Mouse (Mus musculus) myocyte (in vitro differentiated cells): ENCODE measurements around the gene Sntb2. TPM values are rescaled to one million over a fixed set of nuclear protein-coding genes. Genes with fewer than 3 reads are reported as not detected.

Experiments used
- H3K27me3 ChIP-seq: one replicate; pipeline ENCODE4 v1.6.1; 2011; ENCODE audit not compliant: control insufficient read depth, insufficient read depth, insufficient read length
- H3K36me3 ChIP-seq: one replicate; pipeline ENCODE4 v1.6.1; 2011; ENCODE audit not compliant: control insufficient read depth, insufficient read depth
- H3K4me2 ChIP-seq: one replicate; pipeline ENCODE4 v1.6.1; 2011; ENCODE audit warnings: low read depth, control low read depth
- H3K4me3 ChIP-seq: one replicate; pipeline ENCODE4 v1.5.1; 2011; ENCODE audit warnings: mild to moderate bottlenecking, control low read depth, moderate library complexity
- H3K79me2 ChIP-seq: one replicate; pipeline ENCODE4 v1.6.1; 2011; ENCODE audit not compliant: control insufficient read depth, insufficient read depth
- H3ac ChIP-seq: one replicate; pipeline ENCODE4 v1.6.1; 2011; ENCODE audit not compliant: control insufficient read depth, insufficient read length
- CEBPB ChIP-seq: IDR thresholded peaks from 2 replicates; pipeline ENCODE4 v1.6.1; 2011; ENCODE audit warnings: mild to moderate bottlenecking, moderate library complexity; ENCODE audit not compliant: poor library complexity, insufficient read depth, severe bottlenecking
- E2F4 ChIP-seq: IDR thresholded peaks from one replicate; pipeline ENCODE4 v1.6.1; 2011; ENCODE audit warnings: mild to moderate bottlenecking, control low read depth, moderate library complexity; ENCODE audit not compliant: insufficient read depth
- MAX ChIP-seq: IDR thresholded peaks from one replicate; pipeline ENCODE4 v1.6.1; 2011; ENCODE audit warnings: low read depth, mild to moderate bottlenecking, control low read depth
- MYOD1 ChIP-seq, 3 experiments: IDR thresholded peaks; one replicate each; pipeline ENCODE4 v1.6.1; 2011; ENCODE audit warnings: control low read depth in 2 of 3, low read depth in 2 of 3, mild to moderate bottlenecking in 2 of 3, moderate library complexity in 1 of 3; ENCODE audit not compliant: insufficient read length in 2 of 3, control insufficient read depth in 1 of 3
- MYOG ChIP-seq, 3 experiments: IDR thresholded peaks; one replicate each; pipeline ENCODE4 v1.6.1; 2011; ENCODE audit warnings: control low read depth in 2 of 3, low read depth in 2 of 3, mild to moderate bottlenecking in 2 of 3; ENCODE audit not compliant: insufficient read length in 2 of 3, control insufficient read depth in 1 of 3, insufficient read depth in 1 of 3
- POLR2A ChIP-seq: IDR thresholded peaks from one replicate; pipeline ENCODE4 v1.6.1; 2011; ENCODE audit warnings: low read depth, mild to moderate bottlenecking, control low read depth, moderate library complexity; ENCODE audit not compliant: insufficient read length
- POLR2AphosphoS2 ChIP-seq: IDR thresholded peaks from one replicate; pipeline ENCODE4 v1.6.1; 2011; ENCODE audit warnings: low read depth, control low read depth; ENCODE audit not compliant: insufficient read length
- REST ChIP-seq: IDR thresholded peaks from one replicate; pipeline ENCODE4 v1.6.1; 2011; ENCODE audit warnings: mild to moderate bottlenecking, control low read depth, moderate library complexity; ENCODE audit not compliant: insufficient read depth, insufficient read length
- SRF ChIP-seq: IDR thresholded peaks from one replicate; pipeline ENCODE4 v1.6.1; 2011; ENCODE audit warnings: low read depth; ENCODE audit not compliant: control insufficient read depth, insufficient read length
- TCF12 ChIP-seq: IDR thresholded peaks from one replicate; pipeline ENCODE4 v1.6.1; 2011; ENCODE audit warnings: mild to moderate bottlenecking, control low read depth; ENCODE audit not compliant: poor library complexity, insufficient read depth, severe bottlenecking
- TCF3 ChIP-seq: IDR thresholded peaks from one replicate; pipeline ENCODE4 v1.6.1; 2011; ENCODE audit warnings: low read depth, control low read depth; ENCODE audit not compliant: insufficient read length
- USF1 ChIP-seq: IDR thresholded peaks from one replicate; pipeline ENCODE4 v1.6.1; 2011; ENCODE audit warnings: low read depth, mild to moderate bottlenecking, control low read depth, moderate library complexity
- polyA plus RNA-seq: library from polyadenylated mRNA; unstranded; fragments of >200 nt; fragmentation: generic; extraction: Trizol; gene quantifications from one replicate; pipeline ENCODE4 v1.2.1, GENCODE M21; 2012; ENCODE audit warnings: missing spikeins

Gene Sntb2
- polyA plus RNA-seq, 1 experiment: 5.6 TPM

DNA sequence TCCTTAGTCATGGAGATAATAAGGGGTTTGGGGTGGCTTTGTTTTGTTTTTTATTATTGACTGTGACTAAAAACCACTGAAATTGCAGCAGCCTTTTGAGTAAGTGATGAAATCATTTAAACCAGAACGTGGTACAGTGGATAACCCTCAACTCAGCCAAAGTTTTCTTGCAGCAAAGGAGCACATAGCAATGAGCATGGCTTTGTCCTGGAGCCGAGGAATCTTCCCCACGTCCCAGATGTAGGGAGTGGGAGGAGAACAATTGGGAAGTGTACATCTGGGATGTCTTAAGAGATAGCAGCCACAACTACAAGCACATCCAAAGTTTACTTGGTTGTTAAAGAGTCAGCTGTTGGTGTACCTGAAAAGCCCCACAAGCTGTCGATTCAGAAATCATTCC, 61.9 kb downstream of the Sntb2 start:
- H3K36me3 ChIP-seq: peaks cover 3% of the 10 kb centered on the region
- no peak for TF ChIP-seq MYOG (IDR thresholded peaks at IDR 0.05; ENCODE audit: control insufficient read depth in 1 of 3, insufficient read depth in 1 of 3, insufficient read length in 2 of 3, low read depth in 2 of 3)
- no peak for TF ChIP-seq MAX
- no peak for TF ChIP-seq CEBPB
- H3K4me3 ChIP-seq: no peak overlapping the region
- no peak overlapping the region for H3ac ChIP-seq
- H3K4me2 ChIP-seq: no peak overlapping the region
- H3K27me3 ChIP-seq: no peaks in the 10 kb centered on the region
- H3K79me2 ChIP-seq: no peaks in the 10 kb centered on the region

DNA sequence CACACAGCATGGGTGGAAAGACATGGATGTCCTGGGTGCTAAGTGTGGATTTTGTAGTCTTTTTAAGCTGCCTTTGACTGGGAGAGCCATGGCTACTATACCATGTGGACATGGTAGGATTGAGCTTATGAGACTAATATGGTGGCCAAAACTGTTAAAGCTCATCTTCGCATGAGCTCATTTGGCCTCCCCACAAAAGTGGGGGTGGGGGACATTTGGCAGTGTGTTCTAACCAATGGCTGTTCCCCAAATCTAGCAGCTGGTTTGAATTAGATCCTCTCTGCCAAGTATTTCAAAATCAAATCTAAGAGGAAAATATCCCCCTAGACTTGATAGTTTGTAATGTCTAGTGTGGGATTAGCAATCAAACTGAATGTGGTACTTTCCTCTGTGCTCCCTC, 63.5 kb downstream of the Sntb2 start:
- peaks cover 8% of the 10 kb centered on the region for H3K36me3 ChIP-seq
- H3K4me3 ChIP-seq: no peak overlapping the region
- no peak overlapping the region for H3ac ChIP-seq
- H3K27me3 ChIP-seq: no peaks in the 10 kb centered on the region
- no peaks in the 10 kb centered on the region for H3K79me2 ChIP-seq
- TF ChIP-seq USF1 (no peak), MYOG (IDR thresholded peaks at IDR 0.05; ENCODE audit: control insufficient read depth in 1 of 3, insufficient read depth in 1 of 3, insufficient read length in 2 of 3, low read depth in 2 of 3) (no peak), SRF (no peak), TCF3 (no peak), POLR2A (no peak)
- no peak overlapping the region for H3K4me2 ChIP-seq

DNA sequence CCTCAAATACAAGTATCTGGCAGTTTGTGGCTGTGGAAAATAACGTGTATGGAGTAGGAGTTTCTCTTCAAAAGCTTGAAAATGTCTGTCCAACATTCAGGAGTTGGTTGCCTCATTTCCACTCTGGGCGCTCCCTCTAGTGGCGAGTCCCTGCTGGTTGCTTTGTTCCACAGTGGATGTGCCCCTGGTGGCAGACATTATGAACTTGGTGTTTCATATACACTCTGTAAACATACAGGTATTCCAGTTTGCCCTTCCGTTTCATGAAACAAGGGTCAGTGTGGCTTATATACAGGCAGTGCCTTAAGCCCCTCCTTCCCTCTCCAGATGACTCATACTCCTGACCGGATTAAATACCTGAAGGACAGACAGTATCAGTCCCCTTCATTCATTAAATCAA, 67.0 kb downstream of the Sntb2 start:
- Histone ChIP-seq H3K4me2 (peak overlapping the region; percentile 7), H3K36me3 (peaks cover 5% of the 10 kb centered on the region), H3K27me3 (no peaks in the 10 kb centered on the region), H3K4me3 (no peak overlapping the region), H3K79me2 (no peaks in the 10 kb centered on the region), H3ac (no peak overlapping the region)
- TF ChIP-seq TCF12: no peak
- TF ChIP-seq MYOG (IDR thresholded peaks at IDR 0.05; ENCODE audit: control insufficient read depth in 1 of 3, insufficient read depth in 1 of 3, insufficient read length in 2 of 3, low read depth in 2 of 3): no peak
- TF ChIP-seq MYOD1 (IDR thresholded peaks at IDR 0.05; ENCODE audit: control insufficient read depth in 1 of 3, insufficient read length in 2 of 3, low read depth in 2 of 3): no peak
- TF ChIP-seq SRF: no peak
- no peak for TF ChIP-seq TCF3
- TF ChIP-seq MAX: no peak
- TF ChIP-seq POLR2AphosphoS2: no peak
- TF ChIP-seq REST: no peak
- no peak for TF ChIP-seq E2F4
- TF ChIP-seq CEBPB: no peak
- TF ChIP-seq USF1: no peak
- TF ChIP-seq POLR2A: no peak

DNA sequence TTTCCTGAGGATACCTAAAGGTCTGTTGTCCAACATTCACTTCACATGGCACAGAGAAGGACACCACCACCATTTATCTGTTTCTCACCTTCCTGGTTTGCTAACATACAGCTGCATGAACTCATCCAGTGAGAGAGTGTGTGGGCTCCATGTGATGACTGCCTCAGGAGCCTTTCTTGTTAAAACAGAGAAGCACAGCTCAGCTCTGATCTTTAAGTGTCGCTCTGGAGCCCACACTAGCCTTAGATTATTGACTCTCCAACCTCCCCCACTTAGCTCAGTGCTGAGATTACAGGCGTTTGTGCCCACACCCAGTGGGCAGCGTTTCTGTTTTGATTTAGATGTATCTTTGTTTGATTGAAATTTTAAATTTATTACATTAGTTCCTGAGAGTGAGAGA, 72.2 kb downstream of the Sntb2 start:
- no peak overlapping the region for H3K4me3 ChIP-seq
- TF ChIP-seq POLR2A: no peak
- TF ChIP-seq E2F4: no peak
- TF ChIP-seq TCF3: no peak
- no peak for TF ChIP-seq MYOG (IDR thresholded peaks at IDR 0.05; ENCODE audit: control insufficient read depth in 1 of 3, insufficient read depth in 1 of 3, insufficient read length in 2 of 3, low read depth in 2 of 3)
- no peak for TF ChIP-seq CEBPB
- TF ChIP-seq SRF: no peak
- no peak for TF ChIP-seq TCF12
- no peak for TF ChIP-seq POLR2AphosphoS2
- TF ChIP-seq USF1: no peak
- no peak for TF ChIP-seq MYOD1 (IDR thresholded peaks at IDR 0.05; ENCODE audit: control insufficient read depth in 1 of 3, insufficient read length in 2 of 3, low read depth in 2 of 3)
- no peak overlapping the region for H3ac ChIP-seq
- no peaks in the 10 kb centered on the region for H3K27me3 ChIP-seq
- no peak overlapping the region for H3K4me2 ChIP-seq
- H3K36me3 ChIP-seq: peaks cover 5% of the 10 kb centered on the region
- H3K79me2 ChIP-seq: no peaks in the 10 kb centered on the region

DNA sequence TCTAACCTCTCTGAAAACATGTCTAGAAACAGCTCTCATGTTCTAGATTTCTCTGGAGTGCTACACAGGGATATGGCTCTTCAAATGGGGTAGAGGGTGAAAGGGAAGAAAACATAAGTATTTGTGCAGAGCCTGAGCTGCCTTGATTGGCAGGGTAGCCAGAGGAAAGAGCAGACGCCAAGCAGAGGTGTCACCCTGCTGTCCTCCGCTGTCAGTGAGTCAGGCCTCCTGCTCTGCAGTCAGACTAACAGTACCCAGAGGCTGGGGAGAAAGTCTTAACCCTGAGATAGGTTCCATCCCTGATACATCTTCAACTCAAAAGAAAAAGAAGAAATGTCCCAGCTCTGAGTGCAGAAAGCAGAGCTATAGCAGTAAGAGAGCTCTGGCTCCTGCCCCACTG, 77.1 kb downstream of the Sntb2 start:
- no peak overlapping the region for H3K4me2 ChIP-seq
- H3ac ChIP-seq: no peak overlapping the region
- H3K36me3 ChIP-seq: peaks cover 3% of the 10 kb centered on the region
- H3K4me3 ChIP-seq: no peak overlapping the region
- H3K27me3 ChIP-seq: no peaks in the 10 kb centered on the region
- TF ChIP-seq POLR2A (no peak), MYOD1 (IDR thresholded peaks at IDR 0.05; ENCODE audit: control insufficient read depth in 1 of 3, insufficient read length in 2 of 3, low read depth in 2 of 3) (no peak), E2F4 (no peak), TCF3 (no peak), MAX (no peak), CEBPB (no peak), MYOG (IDR thresholded peaks at IDR 0.05; ENCODE audit: control insufficient read depth in 1 of 3, insufficient read depth in 1 of 3, insufficient read length in 2 of 3, low read depth in 2 of 3) (no peak), REST (no peak), USF1 (no peak), TCF12 (no peak), SRF (no peak)
- H3K79me2 ChIP-seq: no peaks in the 10 kb centered on the region
